Mouse (Mus musculus): ENCODE measurements at regions not wholly inside any gene's neighbourhood (a gene's known extent, or its start where the extent isn't known, plus 50 kb on each side); places are given as distances from the start of the nearest gene placed in this dataset.

GRCm38 (mm10) chr1:108286571-108286970 lies 696.8 kb downstream of the Serpinb8 start:
- ATAC-seq (ENCODE audit: low FRiP score, low TSS enrichment) (no peak), DNase-seq (ENCODE audit: low spot score) (no peak)
- Histone ChIP-seq H3K4me3 (ENCODE audit: low read depth, low read length) (no peak overlapping the region), H3K4me1 (replicated peaks; ENCODE audit: control insufficient read depth, insufficient read depth) (no peaks in the 10 kb centered on the region), H3K9me3 (ENCODE audit: control insufficient read depth, low read length) (no peaks in the 10 kb centered on the region), H3K4me2 (replicated peaks; ENCODE audit: low read depth) (no peak overlapping the region), H3K27ac (replicated peaks) (no peak overlapping the region), H3K36me3 (ENCODE audit: control insufficient read depth, insufficient read depth, low read length) (no peaks in the 10 kb centered on the region), H3K9ac (ENCODE audit: low read length) (no peak overlapping the region), H3K27me3 (ENCODE audit: control insufficient read depth, insufficient read depth, low read length) (no peaks in the 10 kb centered on the region)
- TF ChIP-seq EP300 (optimal IDR thresholded peaks at IDR 0.05): no peak
- 41% methylated on average over 1 of the region's 1 CpGs for WGBS
